Mouse (Mus musculus): ENCODE data around the gene Tpk1. TPM values are rescaled to one million over a fixed set of nuclear protein-coding genes. Genes with fewer than 3 reads are reported as not detected.
"Not testable (repeated sequence)": the region's sequence is repeated elsewhere in the genome, so short reads cannot be mapped to it uniquely, and the experiment has no call there.

Gene Tpk1
- polyA plus RNA-seq, 1 experiment from 2014 or later, result 5.1 TPM

- not testable (repeated sequence) for H3K9ac ChIP-seq; H3K36me3 ChIP-seq (replicated peaks; ENCODE audit: control insufficient read depth, insufficient read depth); ATAC-seq (ENCODE audit: low FRiP score); DNase-seq (ENCODE audit: low spot score); H3K4me2 ChIP-seq (replicated peaks); H3K4me1 ChIP-seq (replicated peaks; ENCODE audit: control insufficient read depth, insufficient read depth, low read length); H3K9me3 ChIP-seq (ENCODE audit: control insufficient read depth, low read length); H3K27me3 ChIP-seq (ENCODE audit: control insufficient read depth, insufficient read depth, low read length); H3K4me3 ChIP-seq (replicated peaks; ENCODE audit: low read length); H3K27ac ChIP-seq
- 91% methylated on average over 6 of the region's 6 CpGs for WGBS
These were observed 42.6 kb downstream of the Tpk1 start for GRCm38 (mm10) chr6:43623448-43623847.

- Histone ChIP-seq H3K4me1 (replicated peaks; ENCODE audit: control insufficient read depth, insufficient read depth, low read length) (no peaks in the 10 kb centered on the region), H3K27ac (no peak overlapping the region), H3K4me2 (replicated peaks) (no peak overlapping the region), H3K9ac (no peak overlapping the region), H3K4me3 (replicated peaks; ENCODE audit: low read length) (no peak overlapping the region), H3K36me3 (replicated peaks; ENCODE audit: control insufficient read depth, insufficient read depth) (no peaks in the 10 kb centered on the region), H3K9me3 (ENCODE audit: control insufficient read depth, low read length) (no peaks in the 10 kb centered on the region), H3K27me3 (ENCODE audit: control insufficient read depth, insufficient read depth, low read length) (no peaks in the 10 kb centered on the region)
- ATAC-seq (ENCODE audit: low FRiP score) (no peak), DNase-seq (ENCODE audit: low spot score) (no peak)
- WGBS, result 87% methylated on average over 3 of the region's 3 CpGs
These were observed 46.8 kb downstream of the Tpk1 start for GRCm38 (mm10) chr6:43619258-43619657.

GRCm38 (mm10) chr6:43611770-43612169 is 54.3 kb downstream of the Tpk1 start:
- no peaks in the 10 kb centered on the region for H3K4me1 ChIP-seq (replicated peaks; ENCODE audit: control insufficient read depth, insufficient read depth, low read length)
- no peaks in the 10 kb centered on the region for H3K27me3 ChIP-seq (ENCODE audit: control insufficient read depth, insufficient read depth, low read length)
- no peak for ATAC-seq (ENCODE audit: low FRiP score)
- H3K9me3 ChIP-seq (ENCODE audit: control insufficient read depth, low read length), result no peaks in the 10 kb centered on the region
- H3K36me3 ChIP-seq (replicated peaks; ENCODE audit: control insufficient read depth, insufficient read depth), result no peaks in the 10 kb centered on the region
- H3K4me3 ChIP-seq (replicated peaks; ENCODE audit: low read length), result no peak overlapping the region
- no peak for DNase-seq (ENCODE audit: low spot score)
- no peak overlapping the region for H3K27ac ChIP-seq
- WGBS, result 84% methylated on average over 2 of the region's 2 CpGs
- no peak overlapping the region for H3K4me2 ChIP-seq (replicated peaks)
- H3K9ac ChIP-seq, result no peak overlapping the region

GRCm38 (mm10) chr6:43590841-43591541 is 75.1 kb downstream of the Tpk1 start:
- Histone ChIP-seq H3K36me3 (replicated peaks; ENCODE audit: control insufficient read depth, insufficient read depth) (no peaks in the 10 kb centered on the region), H3K9me3 (ENCODE audit: control insufficient read depth, low read length) (no peaks in the 10 kb centered on the region), H3K27me3 (ENCODE audit: control insufficient read depth, insufficient read depth, low read length) (no peaks in the 10 kb centered on the region), H3K4me3 (replicated peaks; ENCODE audit: low read length) (no peak overlapping the region), H3K4me2 (replicated peaks) (no peak overlapping the region), H3K9ac (no peak overlapping the region), H3K4me1 (replicated peaks; ENCODE audit: control insufficient read depth, insufficient read depth, low read length) (no peaks in the 10 kb centered on the region), H3K27ac (no peak overlapping the region)
- no peak for ATAC-seq (ENCODE audit: low FRiP score)
- no peak for DNase-seq (ENCODE audit: low spot score)
- WGBS, result 87% methylated on average over 4 of the region's 4 CpGs

GRCm38 (mm10) chr6:43585274-43585673 is 80.8 kb downstream of the Tpk1 start:
- DNase-seq (ENCODE audit: low spot score) (no peak), ATAC-seq (ENCODE audit: low FRiP score) (no peak)
- no peaks in the 10 kb centered on the region for H3K36me3 ChIP-seq (replicated peaks; ENCODE audit: control insufficient read depth, insufficient read depth)
- H3K27me3 ChIP-seq (ENCODE audit: control insufficient read depth, insufficient read depth, low read length), result no peaks in the 10 kb centered on the region
- no peak overlapping the region for H3K9ac ChIP-seq
- H3K4me3 ChIP-seq (replicated peaks; ENCODE audit: low read length), result no peak overlapping the region
- H3K4me2 ChIP-seq (replicated peaks), result no peak overlapping the region
- H3K9me3 ChIP-seq (ENCODE audit: control insufficient read depth, low read length), result no peaks in the 10 kb centered on the region
- WGBS, result 91% methylated on average over 2 of the region's 2 CpGs
- H3K27ac ChIP-seq, result no peak overlapping the region
- no peaks in the 10 kb centered on the region for H3K4me1 ChIP-seq (replicated peaks; ENCODE audit: control insufficient read depth, insufficient read depth, low read length)

GRCm38 (mm10) chr6:43581809-43582208 is 84.3 kb downstream of the Tpk1 start:
- ATAC-seq (ENCODE audit: low FRiP score) (no peak), DNase-seq (ENCODE audit: low spot score) (no peak)
- Histone ChIP-seq H3K9me3 (ENCODE audit: control insufficient read depth, low read length) (no peaks in the 10 kb centered on the region), H3K4me3 (replicated peaks; ENCODE audit: low read length) (no peak overlapping the region), H3K4me2 (replicated peaks) (no peak overlapping the region), H3K27me3 (ENCODE audit: control insufficient read depth, insufficient read depth, low read length) (no peaks in the 10 kb centered on the region), H3K36me3 (replicated peaks; ENCODE audit: control insufficient read depth, insufficient read depth) (no peaks in the 10 kb centered on the region), H3K9ac (no peak overlapping the region), H3K27ac (no peak overlapping the region), H3K4me1 (replicated peaks; ENCODE audit: control insufficient read depth, insufficient read depth, low read length) (no peaks in the 10 kb centered on the region)
- 88% methylated on average over 2 of the region's 2 CpGs for WGBS

- Histone ChIP-seq H3K27ac (no peak overlapping the region), H3K9ac (no peak overlapping the region), H3K27me3 (ENCODE audit: control insufficient read depth, insufficient read depth, low read length) (no peaks in the 10 kb centered on the region), H3K4me3 (replicated peaks; ENCODE audit: low read length) (no peak overlapping the region), H3K4me2 (replicated peaks) (no peak overlapping the region), H3K9me3 (ENCODE audit: control insufficient read depth, low read length) (no peaks in the 10 kb centered on the region), H3K36me3 (replicated peaks; ENCODE audit: control insufficient read depth, insufficient read depth) (no peaks in the 10 kb centered on the region), H3K4me1 (replicated peaks; ENCODE audit: control insufficient read depth, insufficient read depth, low read length) (no peaks in the 10 kb centered on the region)
- ATAC-seq (ENCODE audit: low FRiP score), result no peak
- WGBS, result 76% methylated on average over 1 of the region's 1 CpGs
- DNase-seq (ENCODE audit: low spot score), result no peak
These were observed 98.2 kb downstream of the Tpk1 start for GRCm38 (mm10) chr6:43567885-43568284.

GRCm38 (mm10) chr6:43562474-43562873 is 103.6 kb downstream of the Tpk1 start:
- H3K4me2 ChIP-seq (replicated peaks), result no peak overlapping the region
- no peak for DNase-seq (ENCODE audit: low spot score)
- H3K4me3 ChIP-seq (replicated peaks; ENCODE audit: low read length), result no peak overlapping the region
- H3K9ac ChIP-seq, result no peak overlapping the region
- H3K9me3 ChIP-seq (ENCODE audit: control insufficient read depth, low read length), result no peaks in the 10 kb centered on the region
- WGBS, result 76% methylated on average over 4 of the region's 4 CpGs
- no peaks in the 10 kb centered on the region for H3K4me1 ChIP-seq (replicated peaks; ENCODE audit: control insufficient read depth, insufficient read depth, low read length)
- H3K27ac ChIP-seq, result no peak overlapping the region
- no peaks in the 10 kb centered on the region for H3K27me3 ChIP-seq (ENCODE audit: control insufficient read depth, insufficient read depth, low read length)
- ATAC-seq (ENCODE audit: low FRiP score), result no peak
- H3K36me3 ChIP-seq (replicated peaks; ENCODE audit: control insufficient read depth, insufficient read depth), result no peaks in the 10 kb centered on the region

- 92% methylated on average over 1 of the region's 1 CpGs for WGBS
- no peak for ATAC-seq (ENCODE audit: low FRiP score)
- Histone ChIP-seq H3K27ac (no peak overlapping the region), H3K27me3 (ENCODE audit: control insufficient read depth, insufficient read depth, low read length) (no peaks in the 10 kb centered on the region), H3K36me3 (replicated peaks; ENCODE audit: control insufficient read depth, insufficient read depth) (no peaks in the 10 kb centered on the region), H3K4me3 (replicated peaks; ENCODE audit: low read length) (no peak overlapping the region), H3K9ac (no peak overlapping the region), H3K4me1 (replicated peaks; ENCODE audit: control insufficient read depth, insufficient read depth, low read length) (no peaks in the 10 kb centered on the region), H3K9me3 (ENCODE audit: control insufficient read depth, low read length) (no peaks in the 10 kb centered on the region), H3K4me2 (replicated peaks) (no peak overlapping the region)
- DNase-seq (ENCODE audit: low spot score), result no peak
These were observed 114.7 kb downstream of the Tpk1 start for GRCm38 (mm10) chr6:43551410-43551809.

GRCm38 (mm10) chr6:43546537-43546936 is 119.5 kb downstream of the Tpk1 start:
- H3K27me3 ChIP-seq (ENCODE audit: control insufficient read depth, insufficient read depth, low read length), result no peaks in the 10 kb centered on the region
- no peak for ATAC-seq (ENCODE audit: low FRiP score)
- H3K9me3 ChIP-seq (ENCODE audit: control insufficient read depth, low read length), result no peaks in the 10 kb centered on the region
- no peak for DNase-seq (ENCODE audit: low spot score)
- H3K36me3 ChIP-seq (replicated peaks; ENCODE audit: control insufficient read depth, insufficient read depth), result no peaks in the 10 kb centered on the region
- no peak overlapping the region for H3K4me3 ChIP-seq (replicated peaks; ENCODE audit: low read length)
- no peaks in the 10 kb centered on the region for H3K4me1 ChIP-seq (replicated peaks; ENCODE audit: control insufficient read depth, insufficient read depth, low read length)
- H3K27ac ChIP-seq, result no peak overlapping the region
- WGBS, result 97% methylated on average over 1 of the region's 1 CpGs
- H3K9ac ChIP-seq, result no peak overlapping the region
- H3K4me2 ChIP-seq (replicated peaks), result no peak overlapping the region

All from hindbrain, embryonic 14.5 days (tissue).